Mouse (Mus musculus) forebrain, embryonic 14.5 days (tissue): Measurements from ENCODE around the gene Nhp2. TPM values are rescaled to one million over a fixed set of nuclear protein-coding genes. Genes with fewer than 3 reads are reported as not detected.
A peak's percentile ranks its signal among the peaks of the same experiment; 100 is the strongest.
"Not testable (repeated sequence)": the region's sequence is repeated elsewhere in the genome, so short reads cannot be mapped to it uniquely, and the experiment has no call there.

ENCODE experiments used
- ATAC-seq: fragments of 200-750 bp; cut with Nextera tagmentation; 2 replicates; pipeline ENCODE4 v1.8.0; 2017; ENCODE audit warnings: mild to moderate bottlenecking, moderate library complexity
- DNase-seq: peaks from one replicate; pipeline ENCODE4 v3.0.0-alpha.2; 2015; ENCODE audit warnings: low spot score
- H3K27ac ChIP-seq: fragments of 300-500 bp; sonication (generic); 2 replicates; pipeline ENCODE4 v1.5.1; 2014; ENCODE audit warnings: low read depth, mild to moderate bottlenecking, control low read depth, low read length, moderate library complexity
- H3K27me3 ChIP-seq: fragments of 300-500 bp; sonication (generic); replicated peaks from 2 replicates; pipeline ENCODE4 v1.6.1; 2014; ENCODE audit warnings: low read length, control low read depth, mixed read lengths; ENCODE audit not compliant: control insufficient read depth, insufficient read depth
- H3K36me3 ChIP-seq: fragments of 300-500 bp; sonication (generic); 2 replicates; pipeline ENCODE4 v1.6.1; 2014; ENCODE audit warnings: low read length, control low read depth; ENCODE audit not compliant: control insufficient read depth, insufficient read depth
- H3K4me1 ChIP-seq: fragments of 300-500 bp; sonication (generic); 2 replicates; pipeline ENCODE4 v1.6.1; 2014; ENCODE audit warnings: antibody characterized with exemption, low read length, control low read depth; ENCODE audit not compliant: control insufficient read depth, insufficient read depth
- H3K4me2 ChIP-seq: fragments of 300-500 bp; sonication (generic); 2 replicates; pipeline ENCODE4 v1.6.1; 2014; ENCODE audit warnings: mild to moderate bottlenecking, control low read depth, low read length
- H3K4me3 ChIP-seq: fragments of 300-500 bp; sonication (generic); 2 replicates; pipeline ENCODE4 v1.5.1; 2014; ENCODE audit warnings: low read depth, low read length, control low read depth
- H3K9ac ChIP-seq: fragments of 300-500 bp; sonication (generic); 2 replicates; pipeline ENCODE4 v1.6.1; 2014; ENCODE audit warnings: mild to moderate bottlenecking, low read length, control low read depth, moderate library complexity
- H3K9me3 ChIP-seq: fragments of 300-500 bp; sonication (generic); replicated peaks from 2 replicates; pipeline ENCODE4 v1.6.1; 2016; ENCODE audit warnings: low read length, control low read depth, mixed read lengths; ENCODE audit not compliant: control insufficient read depth
- WGBS: fragments of 180-500 bp; shearing (Covaris S2); extraction: QIAGEN DNeasy Blood & Tissue Kit; methylation state at CpG from one replicate; pipeline ENCODE4 v1.1.7; 2014; 5-methylcytosine and 5-hydroxymethylcytosine counted together
- polyA plus RNA-seq: library from polyadenylated mRNA; unstranded; fragments of >200 nt; fragmentation: Nextera tagmentation; extraction: Ambion mirVana; gene quantifications from 2 replicates; pipeline ENCODE4 v1.2.1, GENCODE M21; 2014

Nhp2 gene
- polyA plus RNA-seq, 1 experiment from 2014 or later, result 150 TPM

GRCm38 (mm10) chr11:51595459-51596083 is 24.0 kb upstream of the Nhp2 start:
- Histone ChIP-seq H3K9me3 (no peaks in the 10 kb centered on the region), H3K9ac (no peak overlapping the region), H3K27ac (no peak overlapping the region), H3K27me3 (no peaks in the 10 kb centered on the region), H3K4me3 (no peak overlapping the region), H3K36me3 (peaks cover 100% of the 10 kb centered on the region), H3K4me2 (no peak overlapping the region), H3K4me1 (no peaks in the 10 kb centered on the region)
- DNase-seq (no peak), ATAC-seq (no peak)
- WGBS, result 97% methylated on average over 1 of the region's 1 CpGs

GRCm38 (mm10) chr11:51597553-51597952 is 22.0 kb upstream of the Nhp2 start:
- no peaks in the 10 kb centered on the region for H3K4me1 ChIP-seq
- H3K9ac ChIP-seq, result no peak overlapping the region
- H3K4me2 ChIP-seq, result no peak overlapping the region
- whole genome bisulfite sequencing, result 77% methylated on average over 2 of the region's 2 CpGs
- ATAC-seq (no peak), DNase-seq (no peak)
- H3K27me3 ChIP-seq, result no peaks in the 10 kb centered on the region
- H3K36me3 ChIP-seq, result peaks cover 100% of the 10 kb centered on the region
- no peak overlapping the region for H3K27ac ChIP-seq
- no peak overlapping the region for H3K4me3 ChIP-seq
- no peaks in the 10 kb centered on the region for H3K9me3 ChIP-seq

- WGBS, result 91% methylated on average over 3 of the region's 3 CpGs
- Histone ChIP-seq H3K27me3 (no peaks in the 10 kb centered on the region), H3K27ac (no peak overlapping the region), H3K4me2 (no peak overlapping the region), H3K9ac (no peak overlapping the region), H3K4me3 (no peak overlapping the region), H3K4me1 (peaks cover 24% of the 10 kb centered on the region), H3K9me3 (no peaks in the 10 kb centered on the region), H3K36me3 (peaks cover 84% of the 10 kb centered on the region)
- DNase-seq (no peak), ATAC-seq (no peak)
These were observed 17.3 kb upstream of the Nhp2 start for GRCm38 (mm10) chr11:51602253-51602652.

- Histone ChIP-seq H3K27me3 (no peaks in the 10 kb centered on the region), H3K9ac (peak overlapping the region; percentile 100), H3K9me3 (no peaks in the 10 kb centered on the region), H3K4me1 (peaks cover 27% of the 10 kb centered on the region), H3K27ac (peak overlapping the region; percentile 94), H3K4me3 (peak overlapping the region; percentile 98), H3K36me3 (peaks cover 49% of the 10 kb centered on the region), H3K4me2 (peak overlapping the region; percentile 95)
- peak; percentile 83 for DNase-seq
- ATAC-seq, result peak; percentile 65
- WGBS, result under 1% methylated on average over 78 of the region's 81 CpGs
These were observed 13.7 kb upstream of the Nhp2 start for GRCm38 (mm10) chr11:51605602-51606446.

- peak within 1 kb of the TSS; percentile 98 for H3K4me3 ChIP-seq
- H3K36me3 ChIP-seq, result peaks cover 41% of the 10 kb centered on the region
- H3K27me3 ChIP-seq, result no peaks in the 10 kb centered on the region
- H3K4me2 ChIP-seq, result peak within 1 kb of the TSS; percentile 95
- no peaks in the 10 kb centered on the region for H3K9me3 ChIP-seq
- ATAC-seq, result peak; percentile 97
- H3K27ac ChIP-seq, result peak within 1 kb of the TSS; percentile 94
- WGBS, result under 1% methylated on average over 90 of the region's 91 CpGs
- peaks cover 27% of the 10 kb centered on the region for H3K4me1 ChIP-seq
- peak within 1 kb of the TSS; percentile 100 for H3K9ac ChIP-seq
- peak; percentile 99 for DNase-seq
These were observed 13.0 kb upstream of the Nhp2 start, which contains the start of gene Hnrnpab for GRCm38 (mm10) chr11:51606447-51607095. TSS of gene Hnrnpab (minus strand) at chr11:51606847.

- Histone ChIP-seq H3K9ac (peak overlapping the region; percentile 100), H3K36me3 (peaks cover 35% of the 10 kb centered on the region), H3K27me3 (no peaks in the 10 kb centered on the region), H3K9me3 (no peaks in the 10 kb centered on the region), H3K4me2 (peak overlapping the region; percentile 79), H3K4me3 (peak overlapping the region; percentile 98), H3K4me1 (peaks cover 27% of the 10 kb centered on the region), H3K27ac (peak overlapping the region; percentile 94)
- no peak for DNase-seq
- WGBS, result 9% methylated on average over 15 of the region's 15 CpGs
- ATAC-seq, result peak; percentile 55
These were observed 12.3 kb upstream of the Nhp2 start for GRCm38 (mm10) chr11:51607096-51607738.

- H3K9me3 ChIP-seq, result no peaks in the 10 kb centered on the region
- peaks cover 13% of the 10 kb centered on the region for H3K36me3 ChIP-seq
- H3K27me3 ChIP-seq, result no peaks in the 10 kb centered on the region
- H3K4me1 ChIP-seq, result peaks cover 14% of the 10 kb centered on the region
- no peak overlapping the region for H3K4me2 ChIP-seq
- WGBS, result 87% methylated on average over 3 of the region's 3 CpGs
- ATAC-seq (no peak), DNase-seq (no peak)
- no peak overlapping the region for H3K4me3 ChIP-seq
- no peak overlapping the region for H3K27ac ChIP-seq
- no peak overlapping the region for H3K9ac ChIP-seq
These were observed 10.1 kb upstream of the Nhp2 start for GRCm38 (mm10) chr11:51609266-51609909.

GRCm38 (mm10) chr11:51609940-51610339 is 9.6 kb upstream of the Nhp2 start:
- not testable (repeated sequence) for H3K4me3 ChIP-seq, H3K9ac ChIP-seq, ATAC-seq, H3K9me3 ChIP-seq, H3K27ac ChIP-seq, DNase-seq, H3K27me3 ChIP-seq, H3K4me1 ChIP-seq, H3K36me3 ChIP-seq, H3K4me2 ChIP-seq
- WGBS, result 87% methylated on average over 5 of the region's 5 CpGs
